Mouse (Mus musculus) brain, embryonic 14.5 days (tissue): ENCODE data around the gene Ptprj.

Experiments used
- CTCF ChIP-seq: fragments of 200-500 bp; IDR thresholded peaks from 2 replicates; pipeline ENCODE4 v1.5.1; 2012; ENCODE audit warnings: inconsistent platforms, mild to moderate bottlenecking, moderate library complexity, borderline replicate concordance; ENCODE audit not compliant: insufficient read depth, insufficient read length; ENCODE audit errors: extremely low read depth
- POLR2A ChIP-seq: fragments of 200-500 bp; IDR thresholded peaks from 2 replicates; pipeline ENCODE4 v1.6.1; 2012; ENCODE audit warnings: mild to moderate bottlenecking, inconsistent platforms, borderline replicate concordance; ENCODE audit not compliant: poor library complexity, insufficient read depth, insufficient read length, severe bottlenecking; ENCODE audit errors: extremely low read depth

DNA sequence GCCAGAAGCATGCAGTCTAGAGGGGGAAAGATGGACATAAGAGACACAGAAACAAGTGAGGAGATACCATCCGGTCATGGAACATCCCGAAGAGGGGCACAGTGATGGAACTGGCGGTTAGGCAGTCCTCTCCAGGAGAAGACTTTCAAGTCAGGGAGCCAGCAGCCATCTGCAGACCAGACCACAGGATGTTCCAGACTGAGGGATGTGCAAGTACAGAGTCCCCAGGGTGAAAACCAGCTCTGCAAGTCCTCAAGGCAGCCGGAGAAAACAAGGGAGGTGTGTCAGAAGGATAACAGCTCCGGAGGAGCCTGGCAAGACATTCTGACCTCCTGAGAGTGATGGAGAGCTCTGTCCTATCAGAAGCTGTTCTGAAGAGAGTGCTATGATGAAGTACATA is 40.4 kb upstream of the Ptprj start:
- no peak for TF ChIP-seq CTCF
- TF ChIP-seq POLR2A = no peak
